Mouse (Mus musculus) CH12.LX (cell line): ENCODE data around the gene Ccl5. TPM values are rescaled to one million over a fixed set of nuclear protein-coding genes. Genes with fewer than 3 reads are reported as not detected.

Experiments used
- DNase-seq: peaks from one replicate; pipeline ENCODE4 v3.0.0-alpha.2; 2013; ENCODE audit errors: extremely low read depth
- H3K27ac ChIP-seq: 2 replicates; pipeline ENCODE4 v1.5.1; 2012; ENCODE audit warnings: low read depth, mild to moderate bottlenecking, control low read depth, moderate library complexity; ENCODE audit not compliant: insufficient read depth
- H3K27me3 ChIP-seq: replicated peaks from 2 replicates; pipeline ENCODE3; 2012; ENCODE audit warnings: inconsistent platforms
- H3K36me3 ChIP-seq, 2 experiments: replicated peaks in 1 of 2; 2 replicates each; pipeline versions ENCODE3 to v1.6.1; 2012; ENCODE audit warnings: inconsistent platforms in 1 of 2, low read length in 1 of 2, mild to moderate bottlenecking in 1 of 2, mixed read lengths in 1 of 2, moderate library complexity in 1 of 2; ENCODE audit not compliant: control insufficient read depth in 1 of 2, insufficient read depth in 1 of 2
- H3K4me1 ChIP-seq, 2 experiments: 2 replicates each; pipeline ENCODE4 v1.6.1; 2012; ENCODE audit warnings: inconsistent platforms in 1 of 2, moderate library complexity in 1 of 2; ENCODE audit not compliant: insufficient read depth in 2 of 2, control insufficient read depth in 1 of 2
- H3K4me2 ChIP-seq: 2 replicates; pipeline ENCODE4 v1.6.1; 2012; ENCODE audit warnings: low read depth, mild to moderate bottlenecking, control low read depth; ENCODE audit not compliant: poor library complexity, insufficient read depth, severe bottlenecking
- H3K4me3 ChIP-seq, 3 experiments: fragments of 150-350 bp in 1 of 3; sonication (generic) in 1 of 3; replicated peaks in 1 of 3; 2 replicates each; pipeline versions ENCODE3 to v1.5.1; 2011 to 2012; ENCODE audit warnings: low read depth in 2 of 3, low read length in 2 of 3, mild to moderate bottlenecking in 2 of 3, moderate library complexity in 2 of 3, control low read depth in 1 of 3, improper control_type of control experiment in 1 of 3, inconsistent platforms in 1 of 3, mixed read lengths in 1 of 3; ENCODE audit not compliant: poor library complexity in 1 of 3
- H3K79me2 ChIP-seq: replicated peaks from 2 replicates; pipeline ENCODE4 v1.6.1; 2012; ENCODE audit warnings: mild to moderate bottlenecking, moderate library complexity; ENCODE audit not compliant: control insufficient read depth, poor library complexity, insufficient read depth, severe bottlenecking; ENCODE audit errors: extremely low read depth
- H3K9ac ChIP-seq: 2 replicates; pipeline ENCODE4 v1.6.1; 2012; ENCODE audit warnings: low read depth, mild to moderate bottlenecking, control low read depth, moderate library complexity; ENCODE audit not compliant: insufficient read depth
- H3K9me3 ChIP-seq: replicated peaks from 2 replicates; pipeline ENCODE3; 2012; ENCODE audit warnings: low read length, inconsistent platforms, mixed read lengths
- BHLHE40 ChIP-seq: IDR thresholded peaks from 2 replicates; pipeline ENCODE4 v1.6.1; 2011; ENCODE audit warnings: mild to moderate bottlenecking, low read depth, low read length, improper control_type of control experiment
- CHD1 ChIP-seq: IDR thresholded peaks from 2 replicates; pipeline ENCODE4 v1.6.1; 2012; ENCODE audit warnings: low read depth, low read length, improper control_type of control experiment, inconsistent platforms
- CHD2 ChIP-seq: IDR thresholded peaks from 2 replicates; pipeline ENCODE4 v1.6.1; 2011; ENCODE audit warnings: low read length, improper control_type of control experiment
- CTCF ChIP-seq, 2 experiments: IDR thresholded peaks in 1 of 2; conservative IDR thresholded peaks in 1 of 2; 2 replicates each; pipeline ENCODE4 v1.5.1; 2011 to 2012; ENCODE audit warnings: low read depth in 2 of 2, low read length in 2 of 2, improper control_type of control experiment in 1 of 2, inconsistent platforms in 1 of 2, mild to moderate bottlenecking in 1 of 2, moderate library complexity in 1 of 2
- E2F4 ChIP-seq: IDR thresholded peaks from 2 replicates; pipeline ENCODE4 v1.6.1; 2011; ENCODE audit warnings: low read depth, low read length, improper control_type of control experiment; ENCODE audit not compliant: insufficient replicate concordance
- ELF1 ChIP-seq: IDR thresholded peaks from 2 replicates; pipeline ENCODE4 v1.6.1; 2014; ENCODE audit warnings: low read depth, mild to moderate bottlenecking, inconsistent platforms, low read length, improper control_type of control experiment
- EP300 ChIP-seq: IDR thresholded peaks from 2 replicates; pipeline ENCODE4 v1.6.1; 2011; ENCODE audit warnings: low read length, improper control_type of control experiment
- ETS1 ChIP-seq: conservative IDR thresholded peaks from 2 replicates; pipeline ENCODE4 v1.6.1; 2012; ENCODE audit warnings: low read depth, mild to moderate bottlenecking, inconsistent platforms, low read length, improper control_type of control experiment, moderate library complexity
- GABPA ChIP-seq: IDR thresholded peaks from 2 replicates; pipeline ENCODE4 v1.6.1; 2012; ENCODE audit warnings: low read depth, low read length, improper control_type of control experiment, inconsistent platforms; ENCODE audit not compliant: insufficient replicate concordance
- HCFC1 ChIP-seq: IDR thresholded peaks from 2 replicates; pipeline ENCODE4 v1.6.1; 2012; ENCODE audit warnings: low read depth, mild to moderate bottlenecking, inconsistent platforms, low read length, improper control_type of control experiment
- IRF4 ChIP-seq: IDR thresholded peaks from 2 replicates; pipeline ENCODE4 v1.6.1; 2014; ENCODE audit warnings: low read depth, mild to moderate bottlenecking, inconsistent platforms, low read length, improper control_type of control experiment
- JUN ChIP-seq: IDR thresholded peaks from 2 replicates; pipeline ENCODE4 v1.6.1; 2011; ENCODE audit warnings: low read depth, mild to moderate bottlenecking, low read length, improper control_type of control experiment, moderate library complexity; ENCODE audit not compliant: insufficient read depth
- JUND ChIP-seq: conservative IDR thresholded peaks from 2 replicates; pipeline ENCODE4 v1.6.1; 2011; ENCODE audit warnings: low read depth, low read length, improper control_type of control experiment
- KAT2A ChIP-seq: IDR thresholded peaks from 2 replicates; pipeline ENCODE4 v1.6.1; 2012; ENCODE audit warnings: low read length, improper control_type of control experiment, inconsistent platforms; ENCODE audit not compliant: insufficient replicate concordance
- MAFK ChIP-seq: IDR thresholded peaks from 2 replicates; pipeline ENCODE4 v1.6.1; 2011; ENCODE audit warnings: low read length, improper control_type of control experiment; ENCODE audit not compliant: insufficient replicate concordance
- MAX ChIP-seq: IDR thresholded peaks from 2 replicates; pipeline ENCODE4 v1.6.1; 2011; ENCODE audit warnings: low read length, improper control_type of control experiment
- MAZ ChIP-seq: IDR thresholded peaks from 2 replicates; pipeline ENCODE4 v1.6.1; 2012; ENCODE audit warnings: low read depth, mild to moderate bottlenecking, inconsistent platforms, low read length, improper control_type of control experiment, moderate library complexity
- MEF2A ChIP-seq: IDR thresholded peaks from 2 replicates; pipeline ENCODE4 v1.6.1; 2014; ENCODE audit warnings: low read depth, mild to moderate bottlenecking, inconsistent platforms, low read length, improper control_type of control experiment, borderline replicate concordance
- MXI1 ChIP-seq: IDR thresholded peaks from 2 replicates; pipeline ENCODE4 v1.6.1; 2011; ENCODE audit warnings: mild to moderate bottlenecking, low read depth, low read length, improper control_type of control experiment
- MYC ChIP-seq: IDR thresholded peaks from 2 replicates; pipeline ENCODE4 v1.6.1; 2011; ENCODE audit warnings: low read depth, mild to moderate bottlenecking, improper control_type of control experiment, low read length
- NELFE ChIP-seq: IDR thresholded peaks from 2 replicates; pipeline ENCODE4 v1.6.1; 2011; ENCODE audit warnings: low read depth, low read length, improper control_type of control experiment
- NRF1 ChIP-seq: IDR thresholded peaks from 2 replicates; pipeline ENCODE4 v1.6.1; 2014; ENCODE audit warnings: low read depth, mild to moderate bottlenecking, inconsistent platforms, low read length, improper control_type of control experiment, moderate library complexity
- PAX5 ChIP-seq: IDR thresholded peaks from 2 replicates; pipeline ENCODE4 v1.6.1; 2012; ENCODE audit warnings: low read length, inconsistent platforms, mixed read lengths
- POLR2A ChIP-seq: IDR thresholded peaks from 2 replicates; pipeline ENCODE4 v1.6.1; 2011; ENCODE audit warnings: low read depth, mild to moderate bottlenecking, improper control_type of control experiment, low read length
- POLR2AphosphoS2 ChIP-seq: IDR thresholded peaks from 2 replicates; pipeline ENCODE4 v1.6.1; 2011; ENCODE audit warnings: low read depth, low read length, improper control_type of control experiment
- RAD21 ChIP-seq: IDR thresholded peaks from 2 replicates; pipeline ENCODE4 v1.6.1; 2011; ENCODE audit warnings: low read depth, mild to moderate bottlenecking, low read length, improper control_type of control experiment, moderate library complexity
- RCOR1 ChIP-seq: conservative IDR thresholded peaks from 2 replicates; pipeline ENCODE4 v1.6.1; 2012; ENCODE audit warnings: low read depth, mild to moderate bottlenecking, inconsistent platforms, low read length, improper control_type of control experiment
- SIN3A ChIP-seq: IDR thresholded peaks from 2 replicates; pipeline ENCODE4 v1.6.1; 2012; ENCODE audit warnings: low read length, improper control_type of control experiment, inconsistent platforms
- SMC3 ChIP-seq: IDR thresholded peaks from 2 replicates; pipeline ENCODE4 v1.6.1; 2011; ENCODE audit warnings: low read depth, low read length, improper control_type of control experiment
- TBP ChIP-seq: conservative IDR thresholded peaks from 2 replicates; pipeline ENCODE4 v1.6.1; 2011; ENCODE audit warnings: low read depth, low read length, improper control_type of control experiment
- TCF12 ChIP-seq: IDR thresholded peaks from 2 replicates; pipeline ENCODE4 v1.6.1; 2014; ENCODE audit warnings: low read depth, mild to moderate bottlenecking, inconsistent platforms, low read length, improper control_type of control experiment
- UBTF ChIP-seq: IDR thresholded peaks from 2 replicates; pipeline ENCODE4 v1.6.1; 2012; ENCODE audit warnings: low read depth, mild to moderate bottlenecking, inconsistent platforms, low read length, improper control_type of control experiment, moderate library complexity
- USF1 ChIP-seq: IDR thresholded peaks from 2 replicates; pipeline ENCODE4 v1.6.1; 2014; ENCODE audit warnings: low read depth, mild to moderate bottlenecking, inconsistent platforms, low read length, improper control_type of control experiment
- USF2 ChIP-seq: conservative IDR thresholded peaks from 2 replicates; pipeline ENCODE4 v1.6.1; 2011; ENCODE audit warnings: low read depth, low read length, improper control_type of control experiment
- ZC3H11A ChIP-seq: IDR thresholded peaks from 2 replicates; pipeline ENCODE4 v1.6.1; 2012; ENCODE audit warnings: low read depth, mild to moderate bottlenecking, inconsistent platforms, low read length, improper control_type of control experiment
- ZKSCAN1 ChIP-seq: IDR thresholded peaks from 2 replicates; pipeline ENCODE4 v1.6.1; 2012; ENCODE audit warnings: low read depth, inconsistent platforms, low read length, improper control_type of control experiment, borderline replicate concordance
- ZMIZ1 ChIP-seq: IDR thresholded peaks from 2 replicates; pipeline ENCODE4 v1.6.1; 2012; ENCODE audit warnings: low read depth, mild to moderate bottlenecking, inconsistent platforms, low read length, improper control_type of control experiment
- ZNF384 ChIP-seq: IDR thresholded peaks from 2 replicates; pipeline ENCODE4 v1.6.1; 2012; ENCODE audit warnings: low read depth, low read length, improper control_type of control experiment, inconsistent platforms
- dilution Hi-C: fragments of 300-500 bp; cut with MboI; formaldehyde crosslinking; loops from 2 replicates; pipeline ENCODE4 v1.14.3; 2020; ENCODE audit warnings: low sequenced_read_pairs; ENCODE audit not compliant: extremely low pct_unique_long_range_greater_than_20kb, extremely low pct_ligation_motif_present
- in situ Hi-C: fragments of 300-500 bp; cut with MboI; formaldehyde crosslinking; loops from 3 replicates; pipeline ENCODE4 v1.14.3; 2019; ENCODE audit warnings: low sequenced_read_pairs, low pct_ligation_motif_present, low pct_unique_long_range_greater_than_20kb, mixed read lengths
- polyA plus RNA-seq: library from polyadenylated mRNA; unstranded; fragments of >175 nt; gene quantifications from 2 replicates; pipeline ENCODE4 v1.2.1, GENCODE M21; 2012; ENCODE audit warnings: low read depth; ENCODE audit not compliant: insufficient read length
- total RNA-seq, 2 experiments: library from RNA; depleted of rRNA; stranded (reverse); fragments of 300-350 nt in 1 of 2; fragments of >200 nt in 1 of 2; gene quantifications; 2 replicates each; pipeline ENCODE4 v1.2.3; 2012 to 2014

Ccl5 gene
- total and polyA plus RNA-seq, 3 experiments: 0.60 to 1.3 (median 0.68) TPM

- Histone ChIP-seq H3K4me2 (0 out of 2 replicates have a peak overlapping the region, but pooled peaks have one; percentile 3), H3K36me3 (no peaks in the 10 kb centered on the region)
- dilution Hi-C loops: no loop called here
- no peak for TF ChIP-seq RAD21
- TF ChIP-seq E2F4: no peak
- peak; percentile 25; the same call in 1 of the 2 replicates for TF ChIP-seq MAZ
- no peak for TF ChIP-seq NRF1
- no peak for TF ChIP-seq USF1
- TF ChIP-seq ZKSCAN1: no peak
- TF ChIP-seq MYC: peak; percentile 41; the same call in 1 of the 2 replicates
- no peak for TF ChIP-seq ZMIZ1
- TF ChIP-seq POLR2A: no peak; the same call in 1 of the 2 replicates
- no peak for TF ChIP-seq KAT2A
- TF ChIP-seq PAX5: no peak
- no peak for TF ChIP-seq MAFK
- TF ChIP-seq NELFE: no peak
- TF ChIP-seq CTCF (conservative IDR thresholded peaks at IDR 0.05 in 1 of 2, IDR thresholded peaks at IDR 0.05 in 1 of 2; ENCODE audit: low read depth in 2 of 2, low read length in 2 of 2): no peak
- no peak for TF ChIP-seq POLR2AphosphoS2
- TF ChIP-seq ZNF384: no peak
- peak; percentile 45; the same call in 1 of the 2 replicates for TF ChIP-seq BHLHE40
- TF ChIP-seq EP300: peak; percentile 68
- peak; percentile 1; the same call in 1 of the 2 replicates for TF ChIP-seq SMC3
- no peak for TF ChIP-seq MXI1
- TF ChIP-seq CHD1: no peak
- no peak for TF ChIP-seq RCOR1
- 0 out of 2 replicates have a peak, but pooled peaks have one; percentile 33 for TF ChIP-seq TBP
- TF ChIP-seq CHD2: no peak
- peak; percentile 64; the same call in 1 of the 2 replicates for TF ChIP-seq MEF2A
- no peak for TF ChIP-seq GABPA
- TF ChIP-seq SIN3A: no peak
- no peak for TF ChIP-seq MAX
- no peak for TF ChIP-seq ZC3H11A
- no peak for TF ChIP-seq UBTF
- TF ChIP-seq JUND: no peak; the same call in 1 of the 2 replicates
- no peak for TF ChIP-seq USF2
- TF ChIP-seq TCF12: peak; percentile 65; the same call in 1 of the 2 replicates
- peak; percentile 73 for TF ChIP-seq IRF4
- TF ChIP-seq ELF1: no peak
- TF ChIP-seq HCFC1: no peak
- peak; percentile 48 for TF ChIP-seq ETS1
- TF ChIP-seq JUN: no peak
- TF ChIP-seq, all 38 proteins: peak for 10
- H3K9me3 ChIP-seq: peaks cover 6% of the 10 kb centered on the region
- peaks cover 25 to 48% of the 10 kb centered on the region in 2 experiments for H3K4me1 ChIP-seq
- H3K27me3 ChIP-seq: no peaks in the 10 kb centered on the region
- no peaks in the 10 kb centered on the region for H3K79me2 ChIP-seq
- peak overlapping the region in 2 of 3 experiments; percentile 3 to 34 for H3K4me3 ChIP-seq
- no peak for DNase-seq
- in situ Hi-C loops: loop anchor here (25.0 kb wide), 1 partner anchor 386 kb away; the partner anchor contains the start of gene Ddx52
- H3K9ac ChIP-seq: no peak overlapping the region
- H3K27ac ChIP-seq: no peak overlapping the region
Observed at GRCm38 (mm10) chr11:83551668-83552067, 21.4 kb upstream of the Ccl5 start.
